Mouse (Mus musculus) cerebellum, postnatal 10 days (tissue): Measurements from ENCODE around the gene Trib2.

Source experiments
- DNase-seq, 2 experiments: peaks; one replicate each; pipeline ENCODE4 v3.0.0; 2021; ENCODE audit warnings: mixed read lengths in 2 of 2

Gene Trib2

DNA sequence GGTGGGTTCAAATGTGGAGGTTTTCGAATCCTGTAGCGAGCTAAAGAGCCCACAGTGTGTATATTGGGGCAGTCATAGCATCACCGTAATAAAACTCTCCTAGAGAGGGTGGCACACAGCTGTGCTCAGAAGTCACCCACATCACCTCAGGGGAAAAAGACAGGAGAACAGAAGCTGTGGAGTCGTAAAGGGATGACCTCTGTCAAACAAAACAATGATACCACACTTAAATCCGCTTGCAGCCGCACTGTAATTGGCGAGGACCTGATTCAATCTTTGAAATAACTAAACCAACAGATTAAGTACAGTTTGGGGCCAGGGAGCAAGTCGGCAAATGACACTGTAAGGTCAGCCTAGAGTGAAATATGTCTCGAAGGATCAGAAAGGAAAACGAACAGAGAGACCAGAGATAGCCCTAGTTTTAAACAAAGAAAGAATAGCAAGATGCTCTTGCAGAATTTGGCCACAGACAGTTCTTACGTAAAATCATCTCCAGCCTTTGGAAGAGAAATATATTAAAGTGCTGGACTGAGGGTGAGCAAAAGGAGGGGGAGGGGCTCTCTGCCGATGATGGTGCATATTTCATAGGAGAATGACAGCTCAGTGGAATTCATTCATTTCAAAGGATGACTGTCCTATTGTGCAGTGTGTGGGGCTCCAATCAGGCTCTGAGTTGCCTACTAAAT is 3.4 kb downstream of the Trib2 start:
- peak; percentile 55 to 57 for DNase-seq

DNA sequence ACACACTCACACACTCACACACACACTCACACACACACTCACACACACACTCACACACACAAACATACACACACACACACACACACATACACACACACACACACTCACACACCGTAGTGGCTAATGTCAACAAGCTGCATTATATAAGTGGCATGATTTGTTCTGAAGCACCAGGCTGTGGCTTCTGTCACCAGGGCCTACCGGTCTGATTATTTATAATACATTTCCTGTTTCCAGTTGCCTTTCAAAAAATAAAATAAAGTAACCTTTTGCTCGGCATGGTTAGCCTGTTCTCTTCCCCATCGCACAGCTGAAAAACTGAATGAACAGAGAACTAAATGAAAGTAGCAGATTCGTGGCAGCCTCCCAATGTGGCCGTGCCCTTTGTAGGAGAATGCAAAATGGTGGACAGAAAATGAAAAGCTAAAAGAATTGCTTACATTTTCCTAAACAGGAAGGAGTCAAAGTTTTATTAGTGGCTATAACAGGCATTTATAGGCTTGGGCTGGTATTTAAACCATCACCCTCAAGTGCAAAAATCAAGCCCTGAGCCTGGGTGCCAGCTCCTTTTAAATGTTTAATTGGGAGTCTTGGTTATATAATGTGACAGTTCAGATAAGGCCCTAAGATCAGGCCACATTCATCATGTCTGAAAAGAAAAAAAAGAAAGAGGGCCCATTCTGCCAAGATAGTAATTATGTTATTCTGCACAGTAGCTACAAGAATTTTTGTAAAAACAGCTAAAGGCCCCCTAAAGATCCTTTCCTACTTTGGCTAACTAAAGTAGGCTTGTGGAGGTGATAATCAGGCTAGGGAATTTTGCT is 4.4 kb downstream of the Trib2 start:
- peak in 1 of 2 experiments; percentile 29 for DNase-seq

DNA sequence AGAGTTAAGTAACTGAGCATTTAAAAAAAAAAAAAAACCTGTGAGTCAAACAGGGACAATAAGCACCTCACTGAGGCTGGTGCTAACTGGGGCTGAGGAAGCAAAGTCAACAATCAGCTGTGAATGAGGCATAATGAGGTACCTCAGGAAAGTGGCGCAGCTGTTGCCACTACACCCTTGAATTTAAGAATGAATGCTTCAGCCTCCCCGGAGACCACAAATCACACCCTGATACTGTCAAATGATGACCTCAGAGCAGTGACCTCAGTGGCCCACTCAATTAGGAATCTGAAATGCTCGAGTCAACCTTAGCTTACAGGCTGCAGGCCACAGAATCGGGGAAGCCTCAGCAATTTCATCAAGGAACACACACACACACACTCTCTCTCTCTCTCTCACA is 5.0 kb downstream of the Trib2 start:
- DNase-seq = no peak

DNA sequence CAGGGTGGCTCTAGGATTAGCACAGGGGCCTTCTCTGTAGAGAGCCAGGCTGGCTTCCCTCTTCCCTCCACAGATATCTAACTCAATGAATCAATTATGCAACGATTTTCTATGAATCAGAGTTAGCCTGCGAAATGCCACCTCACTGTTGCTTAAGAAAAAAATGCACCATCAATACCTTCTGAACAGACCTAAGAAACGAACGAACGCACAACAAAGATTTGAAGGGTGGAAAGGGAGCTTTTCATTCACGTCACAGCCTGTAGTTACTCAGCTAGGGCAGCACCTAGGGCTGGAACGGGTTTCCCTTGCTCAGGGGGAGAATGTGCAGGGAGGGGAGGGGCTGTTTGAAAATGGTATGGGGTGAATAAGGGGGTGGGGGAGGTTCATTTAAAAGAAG is 5.8 kb downstream of the Trib2 start:
- DNase-seq = no peak

DNA sequence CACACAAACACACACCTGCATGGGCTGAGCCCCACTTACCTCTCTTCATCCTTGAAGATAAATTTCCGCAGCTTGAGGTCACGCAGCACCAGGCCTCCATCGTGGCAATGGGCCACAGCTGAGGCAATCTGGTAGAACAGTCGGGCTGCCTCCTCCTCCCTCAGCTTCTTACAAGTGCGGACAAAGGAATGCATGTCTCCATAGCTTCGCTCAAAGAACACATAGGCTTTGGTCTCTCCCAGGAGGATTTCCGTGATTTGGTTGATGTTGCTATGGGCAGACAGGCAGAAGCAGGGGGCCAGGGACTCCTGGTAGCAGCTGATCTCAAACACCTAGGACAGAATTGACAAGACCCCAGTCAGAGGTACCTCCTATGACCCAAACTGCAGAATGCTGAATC is 7.1 kb downstream of the Trib2 start:
- peak in 1 of 2 experiments; percentile 38 for DNase-seq

DNA sequence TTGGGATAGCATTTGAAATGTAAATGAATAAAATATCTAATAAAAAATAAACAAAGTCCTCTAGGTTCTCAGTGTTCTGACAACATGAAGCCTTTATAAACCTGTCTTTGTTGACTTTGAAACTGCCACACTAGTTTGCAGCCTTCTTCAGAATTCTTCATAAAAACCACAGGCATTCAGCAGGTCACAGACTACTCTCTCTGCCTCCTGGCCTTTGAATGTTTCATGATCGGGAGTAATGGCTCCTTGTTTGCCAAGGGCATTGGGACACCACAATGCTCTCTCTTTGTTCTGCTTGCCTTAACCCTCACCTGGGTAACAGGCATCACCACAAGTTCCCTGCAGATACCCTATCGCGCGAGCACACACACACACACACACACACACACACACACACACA is 7.5 kb downstream of the Trib2 start:
- DNase-seq = no peak

DNA sequence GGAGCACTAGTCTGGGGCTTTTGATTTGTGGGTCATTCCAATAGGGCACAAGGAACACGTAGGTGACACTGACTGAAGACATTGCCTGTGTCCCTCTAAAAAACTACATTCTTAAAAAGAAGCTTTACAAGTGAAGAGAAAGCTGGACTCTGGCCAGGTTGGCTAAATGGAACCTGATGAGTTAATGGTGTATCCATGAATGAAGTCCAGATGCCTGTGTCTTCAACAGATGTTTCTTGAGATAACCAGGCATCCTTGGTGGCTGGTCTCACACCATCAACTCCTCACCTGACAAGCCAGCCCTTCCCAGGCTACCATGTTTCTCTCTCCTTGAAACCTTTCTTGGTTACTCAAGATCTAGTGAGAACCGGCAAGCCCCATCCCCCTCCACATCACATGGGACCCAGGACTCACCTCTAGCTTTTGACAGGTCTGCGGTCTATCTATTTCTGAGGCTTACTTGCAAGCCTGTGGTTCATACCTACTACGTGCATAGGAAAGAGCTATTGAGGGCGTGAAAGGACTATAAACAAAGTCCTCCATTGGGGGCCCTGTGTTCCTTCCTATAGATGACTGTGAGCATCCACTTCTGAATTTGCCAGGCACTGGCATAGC is 8.4 kb downstream of the Trib2 start:
- no peak for DNase-seq

DNA sequence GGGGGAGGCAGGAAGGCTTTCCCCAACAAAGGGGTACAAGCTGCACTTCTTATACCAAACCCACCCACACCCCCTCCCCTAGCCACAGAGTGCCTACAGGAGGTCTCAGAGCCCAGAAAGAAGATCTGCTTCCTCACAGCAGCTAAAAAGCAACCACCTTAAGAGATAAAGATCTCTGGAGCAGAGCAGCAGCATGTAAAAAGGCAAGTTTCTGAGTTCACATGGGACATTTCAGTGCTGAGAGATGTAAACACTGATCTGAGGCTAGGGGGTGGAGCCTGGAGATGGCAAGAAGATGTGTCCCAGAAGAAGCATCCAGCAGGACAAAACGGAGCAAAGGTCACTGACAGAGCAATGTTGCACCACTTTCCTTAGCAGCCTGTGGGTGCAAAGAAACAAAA is 11.8 kb downstream of the Trib2 start:
- no peak for DNase-seq

DNA sequence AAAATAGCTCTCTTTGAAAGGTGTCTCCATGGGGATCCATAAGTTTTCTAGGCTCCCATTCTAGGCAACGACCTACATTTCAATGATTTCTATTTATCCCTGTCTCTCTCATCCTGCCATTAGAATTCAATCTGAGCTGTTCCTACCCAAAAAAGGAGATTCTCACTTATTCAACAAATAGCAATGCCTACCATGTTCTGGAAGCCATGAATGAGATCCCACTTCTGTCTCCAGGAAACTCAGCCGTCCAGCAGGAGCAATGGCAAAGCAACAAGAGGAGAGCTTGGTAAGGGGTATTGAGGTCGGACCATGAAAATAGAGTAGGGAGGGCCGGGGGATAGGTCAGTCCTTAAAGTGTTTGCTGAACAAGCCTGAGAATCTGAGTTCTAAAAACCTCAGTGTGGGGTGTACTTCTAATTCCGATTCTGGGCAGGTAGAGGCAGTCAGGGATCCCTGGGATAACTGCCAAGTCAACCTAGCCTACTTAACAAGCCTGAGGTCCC is 12.7 kb downstream of the Trib2 start:
- DNase-seq = no peak

DNA sequence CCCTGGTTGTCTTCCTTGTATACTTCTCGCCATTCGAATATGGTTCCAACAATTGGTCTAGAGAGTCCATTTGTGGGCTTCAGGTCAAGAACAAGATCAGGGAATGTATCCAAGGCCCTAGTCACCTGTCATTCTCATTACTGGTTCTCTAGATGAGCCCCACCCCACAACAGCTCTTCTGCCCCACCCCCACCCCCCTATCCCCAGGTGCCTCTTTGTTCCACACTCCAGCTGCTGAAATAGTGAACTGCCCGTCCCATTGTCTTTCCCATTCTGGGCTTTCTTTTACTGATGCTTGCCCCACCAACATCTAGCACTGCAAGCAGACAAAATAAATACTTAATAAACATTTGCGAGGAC is 15.2 kb downstream of the Trib2 start:
- no peak for DNase-seq

DNA sequence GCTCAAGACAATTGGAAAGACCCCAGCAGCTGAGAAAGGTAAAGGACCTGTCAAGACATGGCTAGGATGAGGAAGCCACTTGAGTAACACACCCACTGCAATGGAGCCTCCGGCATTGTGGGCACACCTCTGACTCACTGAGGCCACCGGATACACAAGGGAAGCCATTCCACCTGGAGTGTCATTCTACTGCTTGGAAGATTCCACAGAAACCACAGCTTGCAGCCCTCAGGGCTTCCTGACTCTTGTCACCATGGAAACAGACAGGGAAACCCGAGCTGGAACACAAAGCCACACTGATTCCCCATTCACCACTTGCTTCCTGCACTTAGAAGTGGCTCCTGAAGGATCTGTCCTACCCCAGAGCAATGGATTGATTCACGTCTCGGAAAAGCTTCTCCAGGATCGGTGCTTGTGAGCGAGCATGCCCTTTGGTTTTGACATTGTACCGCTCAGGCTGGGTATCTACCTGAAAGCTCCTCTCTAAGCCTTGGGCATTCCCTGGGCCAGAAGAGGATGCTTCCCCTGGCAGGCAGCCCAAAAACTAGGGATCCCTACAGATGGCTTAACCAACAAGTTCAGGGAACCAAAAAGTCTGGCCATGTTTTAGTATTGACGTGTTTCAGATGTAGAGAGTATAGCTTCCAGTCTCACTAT is 15.7 kb downstream of the Trib2 start:
- peak; percentile 71 to 78 for DNase-seq

DNA sequence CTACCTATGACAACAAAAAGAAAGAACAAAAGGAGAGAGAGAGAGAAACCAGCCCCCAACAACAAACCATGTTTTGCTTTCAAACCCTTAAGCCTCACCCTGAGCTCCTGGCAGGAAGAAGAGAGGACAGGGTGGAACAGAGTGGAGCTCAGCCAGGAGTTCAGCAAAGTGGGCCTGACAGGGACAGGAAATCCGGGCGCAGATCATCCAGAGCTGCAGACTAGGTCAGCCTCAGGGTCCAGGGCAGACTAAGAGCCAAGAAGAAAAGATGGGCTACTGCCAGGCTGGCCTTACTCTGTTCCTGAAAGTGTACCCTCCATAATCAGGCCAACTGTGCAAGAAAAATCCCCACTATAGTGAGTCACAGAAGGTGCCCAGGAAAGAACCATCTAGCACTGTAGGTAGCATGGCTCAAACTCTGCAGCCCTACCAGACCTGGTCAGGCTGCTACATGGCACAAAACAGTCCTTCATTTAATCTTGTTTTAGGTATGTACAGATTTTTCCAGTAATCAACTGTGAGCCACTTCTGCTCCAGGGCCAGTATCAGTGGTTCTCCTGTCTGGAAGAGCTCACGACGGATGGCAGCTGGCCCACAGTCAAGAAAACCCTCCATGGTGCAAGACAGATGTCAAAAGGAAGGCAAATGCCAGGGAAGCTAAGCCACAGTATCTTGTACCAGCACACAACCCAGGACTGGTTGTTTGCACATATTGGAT is 16.4 kb downstream of the Trib2 start:
- peak; percentile 55 to 73 for DNase-seq

DNA sequence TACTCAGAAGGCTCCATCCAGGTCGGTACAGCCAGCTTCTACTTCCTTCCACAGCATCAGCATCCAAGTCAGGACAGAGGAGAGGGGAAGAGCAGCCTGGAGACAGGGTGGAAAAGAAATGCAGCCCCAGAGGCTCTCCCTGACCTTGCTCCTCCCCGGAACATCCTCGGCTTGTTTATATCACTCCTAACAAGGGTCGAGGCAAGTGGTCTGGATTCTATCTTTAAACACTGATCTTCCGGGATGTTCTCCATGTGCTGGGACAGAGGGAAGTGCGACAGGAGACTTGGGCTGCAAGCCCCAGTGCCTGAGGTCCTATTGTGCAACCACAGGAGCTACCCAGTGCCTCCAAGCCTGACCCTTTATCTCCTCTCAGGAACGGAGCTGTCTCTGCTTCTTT is 18.7 kb downstream of the Trib2 start:
- no peak for DNase-seq

DNA sequence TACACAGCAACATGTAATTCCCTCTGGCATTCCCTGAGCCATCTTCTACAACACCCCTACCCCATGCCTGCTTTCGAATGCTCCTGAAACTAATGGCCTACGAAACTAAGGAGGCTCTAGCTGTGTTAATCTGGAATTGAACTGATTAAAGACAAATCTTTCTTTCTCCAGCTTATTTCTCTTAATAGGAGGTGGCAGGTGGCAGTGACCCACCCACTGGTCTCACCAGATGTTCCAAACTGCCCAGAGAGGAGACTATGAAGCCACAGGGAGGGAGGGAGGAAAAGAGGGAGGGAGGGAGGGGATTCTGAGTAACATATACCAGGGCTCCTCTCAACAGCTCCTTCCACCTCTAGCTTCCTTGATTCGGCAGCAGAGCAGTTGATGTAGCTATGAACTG is 20.8 kb downstream of the Trib2 start:
- DNase-seq = no peak

DNA sequence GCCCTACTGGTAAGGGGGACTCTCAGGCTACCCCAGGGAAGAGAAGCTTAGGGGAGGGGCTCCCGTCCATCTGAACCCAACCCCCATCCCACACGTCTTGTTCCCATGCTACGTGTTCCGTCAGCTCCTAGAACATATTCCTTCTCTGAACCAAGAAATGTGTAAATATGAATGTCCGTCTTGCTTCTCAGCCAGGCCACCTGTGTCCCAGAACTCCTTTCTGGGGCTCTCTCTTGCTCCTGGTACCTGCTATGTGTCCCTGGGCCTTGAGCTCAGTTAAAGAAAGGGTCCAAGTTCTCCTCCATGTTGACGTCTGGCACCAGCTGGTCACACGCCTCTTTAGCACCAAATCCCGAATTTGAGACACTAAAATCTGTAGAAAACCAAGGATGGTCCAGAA is 23.4 kb downstream of the Trib2 start:
- no peak for DNase-seq

DNA sequence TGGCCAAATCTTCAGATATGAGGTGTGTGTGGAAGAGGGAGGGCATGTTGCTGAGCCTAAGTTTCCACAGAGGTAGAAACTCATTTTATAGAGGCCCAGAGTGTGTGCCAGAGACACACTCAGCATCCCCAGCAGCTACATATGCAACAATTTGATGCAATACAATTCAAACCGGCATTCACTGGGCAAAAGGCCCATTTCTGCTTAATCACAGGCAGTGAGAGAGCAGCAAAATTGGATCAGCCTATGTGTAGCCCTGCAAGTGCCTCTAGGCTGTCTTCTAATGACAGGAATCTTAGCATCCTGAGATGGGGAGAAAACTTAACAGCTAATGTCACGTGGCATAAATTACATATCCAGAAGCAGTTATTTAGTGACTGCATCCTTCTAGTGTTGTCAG is 26.5 kb downstream of the Trib2 start:
- DNase-seq = peak in 1 of 2 experiments; percentile 31

DNA sequence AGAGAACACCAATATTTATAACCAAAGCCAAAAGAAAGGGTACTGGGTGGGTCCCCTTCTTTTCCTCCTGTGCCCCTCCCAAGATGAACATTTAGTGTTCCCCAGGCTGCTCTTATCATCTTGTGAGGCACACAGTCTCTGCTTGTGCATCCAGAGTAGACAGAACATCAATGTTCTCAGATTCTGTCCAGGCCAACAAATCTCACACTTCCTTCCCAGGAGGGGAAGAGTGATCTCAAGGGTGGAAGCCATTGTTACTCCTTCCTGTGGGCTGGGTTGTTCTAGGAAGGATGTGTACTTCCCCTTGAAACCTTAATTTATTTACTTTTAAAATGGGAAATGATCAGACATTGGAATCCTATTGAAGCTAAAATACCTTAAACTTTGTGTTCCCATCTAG is 39.7 kb downstream of the Trib2 start:
- DNase-seq = no peak

DNA sequence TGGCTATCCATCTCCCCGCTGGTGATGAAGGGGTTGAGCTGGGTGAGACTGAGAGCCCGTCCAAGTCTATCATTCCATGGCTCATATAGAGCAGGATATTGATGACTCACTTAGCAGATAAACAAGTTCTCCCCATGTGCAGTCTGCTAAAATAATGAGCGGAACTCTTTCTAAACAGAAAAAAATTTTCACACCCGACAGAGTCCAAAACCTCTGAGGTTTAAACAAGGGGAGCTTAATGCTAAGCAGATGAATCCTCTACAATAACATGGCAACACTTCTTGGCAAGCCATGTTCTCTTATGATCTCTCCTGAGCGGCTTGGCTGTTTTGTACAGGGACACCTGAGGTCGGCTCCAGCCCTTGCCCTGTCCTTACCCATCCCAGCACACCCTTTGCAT is 45.0 kb downstream of the Trib2 start:
- DNase-seq = no peak

DNA sequence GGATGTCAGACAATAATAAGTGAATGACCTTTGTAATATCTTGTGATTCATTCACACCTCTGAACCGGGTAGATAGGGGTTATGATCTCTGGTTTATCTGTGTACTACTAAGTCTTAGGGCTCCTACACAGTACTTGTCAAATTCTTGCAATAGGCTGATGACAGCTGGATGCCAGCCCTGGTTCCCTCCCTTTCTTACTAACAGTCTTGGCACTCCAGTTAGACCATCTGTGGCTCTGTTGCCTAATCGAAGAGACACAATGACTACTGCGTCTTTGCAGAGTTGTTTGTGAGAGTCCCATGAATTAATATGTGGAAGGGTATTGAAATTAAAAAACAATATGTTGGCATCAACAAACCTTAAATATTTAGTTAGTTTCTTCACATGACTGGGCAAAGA is 48.2 kb downstream of the Trib2 start:
- peak; percentile 45 to 57 for DNase-seq

DNA sequence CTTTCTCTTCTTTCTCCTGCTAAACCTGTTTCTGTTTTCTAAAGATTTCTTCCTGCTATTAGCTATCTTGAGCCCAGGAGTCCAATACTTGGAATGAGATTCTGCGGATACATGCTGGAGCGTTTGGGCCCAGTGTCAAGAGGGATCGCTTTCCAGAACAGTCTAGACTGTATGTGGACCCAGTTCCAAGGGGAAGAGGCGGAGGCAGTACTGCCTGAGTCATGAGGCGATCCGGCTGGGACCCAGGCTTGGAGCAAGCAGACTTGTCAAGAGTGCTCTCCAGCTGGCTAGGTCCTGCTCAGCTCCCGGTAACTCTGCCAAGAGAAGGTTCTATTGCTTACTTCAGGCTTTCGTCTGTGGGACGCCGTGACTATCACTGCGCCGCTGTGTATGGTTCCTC is 50.7 kb downstream of the Trib2 start:
- DNase-seq = peak; percentile 63 to 70

DNA sequence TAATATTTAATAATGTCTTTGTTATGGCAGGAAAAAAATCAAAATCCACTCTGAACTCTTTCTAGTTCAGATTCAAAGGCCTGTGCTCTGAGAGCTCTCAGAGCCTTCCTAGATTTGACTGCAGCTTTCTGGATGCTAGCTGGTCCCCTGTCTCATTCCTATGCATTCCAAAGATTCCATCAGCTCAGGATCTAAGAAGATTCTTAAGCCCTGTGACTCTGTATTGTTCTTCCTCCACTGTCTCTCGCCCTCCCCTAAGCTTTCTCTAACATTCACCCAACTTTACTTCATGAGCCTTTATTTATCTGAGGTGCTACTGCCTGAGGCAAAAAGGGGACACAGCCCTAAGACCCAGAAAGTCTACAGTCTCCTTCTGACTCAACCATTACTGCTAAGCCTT is 51.5 kb downstream of the Trib2 start:
- DNase-seq = no peak

DNA sequence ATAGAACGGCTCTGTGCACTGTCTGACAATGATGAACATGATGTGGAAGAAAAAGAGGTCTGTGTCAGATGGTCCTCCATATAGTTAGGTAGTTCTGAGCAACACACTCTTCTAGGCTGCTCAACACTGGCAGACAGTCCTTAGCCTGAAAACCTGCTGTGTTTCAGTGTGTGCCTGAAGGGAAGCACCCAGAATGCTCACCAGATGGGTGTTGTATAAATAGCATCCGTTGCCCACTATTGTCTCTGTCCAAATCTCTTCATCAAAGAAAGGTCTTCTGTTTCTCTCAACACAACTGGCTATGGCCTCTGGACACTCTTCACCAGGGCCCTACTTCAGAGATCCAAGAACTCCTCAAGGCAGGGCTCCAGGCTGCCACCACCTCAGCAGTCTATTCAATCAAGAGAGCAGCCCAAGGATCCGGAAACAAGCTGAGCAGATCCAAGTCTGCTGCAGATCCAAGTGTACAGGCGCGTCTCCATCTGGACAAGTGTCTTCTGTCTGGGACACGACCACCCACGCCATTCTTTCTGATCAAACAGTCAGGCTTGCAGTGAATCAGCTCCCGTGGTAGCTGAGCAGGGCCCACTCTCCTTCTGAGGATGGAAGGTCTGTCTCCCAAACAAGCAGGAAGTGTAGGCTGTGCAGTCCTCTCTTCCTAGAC is 55.1 kb downstream of the Trib2 start:
- peak; percentile 22 to 26 for DNase-seq
